Mouse (Mus musculus) heart, postnatal 0 days (tissue): ENCODE results near the gene Slc39a11. TPM values are rescaled to one million over a fixed set of nuclear protein-coding genes. Genes with fewer than 3 reads are reported as not detected.

Experiments
- ATAC-seq: fragments of 200-750 bp; cut with Nextera tagmentation; 2 replicates; pipeline ENCODE4 v1.8.0; 2017; ENCODE audit warnings: low read depth, moderate number of reproducible peaks, moderate library complexity; ENCODE audit not compliant: insufficient read depth
- DNase-seq: peaks from one replicate; pipeline ENCODE4 v3.0.0-alpha.2; 2016; ENCODE audit warnings: low spot score
- H3K27ac ChIP-seq: fragments of 300-500 bp; sonication (generic); 2 replicates; pipeline ENCODE4 v1.5.1; 2014; ENCODE audit warnings: low read depth, mild to moderate bottlenecking
- H3K27me3 ChIP-seq: fragments of 300-500 bp; sonication (generic); 2 replicates; pipeline ENCODE4 v1.6.1; 2014; ENCODE audit warnings: low read length, mixed read lengths; ENCODE audit not compliant: control insufficient read depth, insufficient read depth
- H3K36me3 ChIP-seq: fragments of 300-500 bp; sonication (generic); replicated peaks from 2 replicates; pipeline ENCODE4 v1.6.1; 2014; ENCODE audit warnings: low read length, mixed read lengths; ENCODE audit not compliant: control insufficient read depth, insufficient read depth
- H3K4me1 ChIP-seq: fragments of 300-500 bp; sonication (generic); 2 replicates; pipeline ENCODE4 v1.6.1; 2014; ENCODE audit warnings: antibody characterized with exemption; ENCODE audit not compliant: control insufficient read depth, insufficient read depth
- H3K4me2 ChIP-seq: fragments of 300-500 bp; sonication (generic); 2 replicates; pipeline ENCODE4 v1.6.1; 2014; ENCODE audit warnings: low read depth, mild to moderate bottlenecking, low read length, moderate library complexity
- H3K4me3 ChIP-seq: fragments of 300-500 bp; sonication (generic); 2 replicates; pipeline ENCODE4 v1.5.1; 2014; ENCODE audit warnings: low read depth, low read length
- H3K9ac ChIP-seq: fragments of 300-500 bp; sonication (generic); replicated peaks from 2 replicates; pipeline ENCODE4 v1.6.1; 2014; ENCODE audit warnings: low read depth, low read length, mixed read lengths
- H3K9me3 ChIP-seq: fragments of 300-500 bp; sonication (generic); replicated peaks from 2 replicates; pipeline ENCODE4 v1.6.1; 2016; ENCODE audit warnings: low read length; ENCODE audit not compliant: control insufficient read depth
- CTCF ChIP-seq: IDR thresholded peaks from 2 replicates; pipeline ENCODE4 v1.5.1; 2016; ENCODE audit warnings: antibody characterized with exemption, control low read depth, low read depth
- EP300 ChIP-seq: IDR thresholded peaks from 2 replicates; pipeline ENCODE4 v1.6.1; 2016; ENCODE audit warnings: antibody characterized with exemption, low read depth
- WGBS: fragments of 180-500 bp; shearing (Covaris S2); extraction: QIAGEN DNeasy Blood & Tissue Kit; methylation state at CpG from one replicate; pipeline ENCODE4 v1.1.7; 2014; 5-methylcytosine and 5-hydroxymethylcytosine counted together
- polyA plus RNA-seq: library from polyadenylated mRNA; unstranded; fragments of >200 nt; fragmentation: Nextera tagmentation; extraction: Ambion mirVana; gene quantifications from 2 replicates; pipeline ENCODE4 v1.2.1, GENCODE M21; 2015
- total RNA-seq: library from RNA; depleted of rRNA; stranded (reverse); fragments of >200 nt; gene quantifications from 2 replicates; pipeline ENCODE4 v1.2.3, GENCODE M21; 2014; ENCODE audit warnings: low replicate concordance

Slc39a11 gene
- total and polyA plus RNA-seq, 2 experiments from 2014 or later, result 8.6 to 16.3 TPM

DNA sequence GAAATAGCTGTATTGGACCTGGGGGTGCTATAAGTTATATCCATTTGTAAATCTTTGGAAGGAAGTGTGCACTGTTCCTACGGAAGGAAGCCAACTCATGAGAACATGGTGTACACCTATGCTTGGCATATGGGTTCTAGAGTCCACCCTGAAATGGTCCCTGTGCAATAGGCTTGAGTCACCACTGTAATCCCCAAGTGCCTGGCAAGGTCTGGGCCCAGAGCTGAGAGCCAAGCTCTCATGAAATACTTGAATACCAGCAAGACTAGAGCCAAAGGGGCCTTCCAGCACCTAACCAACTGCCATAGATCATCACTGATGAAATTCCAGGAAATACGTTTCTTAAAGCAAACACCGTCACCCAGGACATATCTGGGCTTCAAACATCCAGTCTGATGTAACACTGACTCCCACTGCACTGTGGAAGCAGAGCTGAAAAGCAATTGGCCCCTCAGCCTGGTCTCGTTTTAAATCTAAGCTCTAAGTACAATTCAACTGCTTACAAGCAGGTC lies 111.4 kb downstream of the Slc39a11 start:
- Histone ChIP-seq H3K9me3 (no peaks in the 10 kb centered on the region), H3K36me3 (no peaks in the 10 kb centered on the region), H3K4me2 (no peak overlapping the region), H3K4me3 (no peak overlapping the region), H3K27me3 (no peaks in the 10 kb centered on the region), H3K9ac (no peak overlapping the region), H3K4me1 (no peaks in the 10 kb centered on the region), H3K27ac (no peak overlapping the region)
- whole genome bisulfite sequencing, result 91% methylated on average over 4 of the region's 4 CpGs
- DNase-seq (no peak), ATAC-seq (no peak)
- no peak for TF ChIP-seq EP300
- TF ChIP-seq CTCF, result no peak

GRCm38 (mm10) chr11:113537715-113538114 lies 112.2 kb downstream of the Slc39a11 start:
- DNase-seq, result peak; percentile 26
- 69% methylated on average over 7 of the region's 7 CpGs for WGBS
- no peaks in the 10 kb centered on the region for H3K4me1 ChIP-seq

GRCm38 (mm10) chr11:113537199-113537586 lies 112.7 kb downstream of the Slc39a11 start:
- WGBS, result 61% methylated on average over 8 of the region's 8 CpGs

More at GRCm38 (mm10) chr11:113537715-113538114, 112.2 kb downstream of the Slc39a11 start:
- Histone ChIP-seq H3K36me3 (no peaks in the 10 kb centered on the region), H3K9me3 (no peaks in the 10 kb centered on the region), H3K27ac (no peak overlapping the region), H3K27me3 (no peaks in the 10 kb centered on the region), H3K4me3 (no peak overlapping the region), H3K9ac (no peak overlapping the region), H3K4me2 (no peak overlapping the region)
- TF ChIP-seq EP300, result no peak
- no peak for TF ChIP-seq CTCF
- ATAC-seq, result no peak

GRCm38 (mm10) chr11:113536308-113537198 lies 113.3 kb downstream of the Slc39a11 start:
- Histone ChIP-seq H3K27me3 (no peaks in the 10 kb centered on the region), H3K36me3 (no peaks in the 10 kb centered on the region), H3K9me3 (no peaks in the 10 kb centered on the region), H3K4me3 (no peak overlapping the region), H3K4me2 (no peak overlapping the region), H3K27ac (no peak overlapping the region), H3K4me1 (no peaks in the 10 kb centered on the region), H3K9ac (no peak overlapping the region)
- 82% methylated on average over 16 of the region's 16 CpGs for WGBS
- DNase-seq (peak; percentile 16), ATAC-seq (no peak)
- TF ChIP-seq EP300 (no peak), CTCF (no peak)

More at GRCm38 (mm10) chr11:113537199-113537586, 112.7 kb downstream of the Slc39a11 start:
- DNase-seq, result no peak
- Histone ChIP-seq H3K4me1 (no peaks in the 10 kb centered on the region), H3K36me3 (no peaks in the 10 kb centered on the region), H3K4me3 (no peak overlapping the region), H3K9me3 (no peaks in the 10 kb centered on the region), H3K27me3 (no peaks in the 10 kb centered on the region), H3K27ac (no peak overlapping the region), H3K4me2 (no peak overlapping the region), H3K9ac (no peak overlapping the region)
- no peak for TF ChIP-seq CTCF
- no peak for TF ChIP-seq EP300
- no peak for ATAC-seq

DNA sequence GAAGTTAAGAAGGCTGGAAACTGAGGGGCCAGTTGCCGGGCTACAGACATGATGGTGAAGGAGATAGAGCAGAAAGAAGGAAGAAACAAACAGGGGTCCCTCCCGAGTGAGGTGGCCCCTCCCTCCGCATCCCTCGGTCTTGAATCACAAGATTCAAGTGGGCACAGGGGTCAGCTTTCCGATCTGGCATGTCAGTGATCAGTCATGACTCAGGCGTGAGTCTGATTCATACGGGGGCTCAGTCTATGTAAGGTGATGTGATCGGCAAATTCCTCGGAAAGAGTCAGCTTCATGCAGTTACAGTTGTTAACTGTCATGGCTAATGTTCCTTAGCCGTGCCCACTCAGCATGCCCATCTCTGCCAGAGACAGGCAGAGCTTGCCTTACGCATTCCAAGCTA lies 115.5 kb downstream of the Slc39a11 start:
- Histone ChIP-seq H3K27me3 (no peaks in the 10 kb centered on the region), H3K4me1 (no peaks in the 10 kb centered on the region)

More for the DNA sequence above, 115.5 kb downstream of the Slc39a11 start:
- ATAC-seq, result no peak
- H3K4me3 ChIP-seq, result no peak overlapping the region
- WGBS, result 64% methylated on average over 11 of the region's 11 CpGs
- no peak overlapping the region for H3K4me2 ChIP-seq
- no peak for DNase-seq
- H3K27ac ChIP-seq, result no peak overlapping the region
- TF ChIP-seq CTCF (no peak), EP300 (no peak)
- no peaks in the 10 kb centered on the region for H3K36me3 ChIP-seq
- no peak overlapping the region for H3K9ac ChIP-seq
- H3K9me3 ChIP-seq, result no peaks in the 10 kb centered on the region
